Mouse (Mus musculus) forebrain, embryonic 12.5 days (tissue): ENCODE data around the gene Aqp1. TPM values are rescaled to one million over a fixed set of nuclear protein-coding genes. Genes with fewer than 3 reads are reported as not detected.

Source experiments
- ATAC-seq: fragments of 200-750 bp; cut with Nextera tagmentation; 2 replicates; pipeline ENCODE4 v1.8.0; 2017; ENCODE audit warnings: moderate TSS enrichment; ENCODE audit not compliant: low FRiP score
- H3K27ac ChIP-seq: fragments of 300-500 bp; sonication (generic); 2 replicates; pipeline ENCODE4 v1.5.1; 2016; ENCODE audit warnings: mild to moderate bottlenecking
- H3K27me3 ChIP-seq: fragments of 300-500 bp; sonication (generic); 2 replicates; pipeline ENCODE4 v1.6.1; 2016; ENCODE audit warnings: mild to moderate bottlenecking
- H3K36me3 ChIP-seq: fragments of 300-500 bp; sonication (generic); replicated peaks from 2 replicates; pipeline ENCODE4 v1.6.1; 2016; ENCODE audit warnings: mild to moderate bottlenecking
- H3K4me1 ChIP-seq: fragments of 300-500 bp; sonication (generic); 2 replicates; pipeline ENCODE4 v1.6.1; 2016
- H3K4me2 ChIP-seq: fragments of 300-500 bp; sonication (generic); 2 replicates; pipeline ENCODE4 v1.6.1; 2016; ENCODE audit warnings: mild to moderate bottlenecking, moderate library complexity
- H3K4me3 ChIP-seq: fragments of 300-500 bp; sonication (generic); replicated peaks from 2 replicates; pipeline ENCODE4 v1.5.1; 2016; ENCODE audit warnings: mild to moderate bottlenecking
- H3K9ac ChIP-seq: fragments of 300-500 bp; sonication (generic); 2 replicates; pipeline ENCODE4 v1.6.1; 2016; ENCODE audit warnings: mild to moderate bottlenecking
- H3K9me3 ChIP-seq: fragments of 300-500 bp; sonication (generic); 2 replicates; pipeline ENCODE4 v1.6.1; 2016
- WGBS: fragments of 180-500 bp; shearing (Covaris S2); methylation state at CpG from one replicate; pipeline ENCODE4 v1.1.7; 2016; 5-methylcytosine and 5-hydroxymethylcytosine counted together
- polyA plus RNA-seq: library from polyadenylated mRNA; unstranded; fragments of >200 nt; fragmentation: Nextera tagmentation; extraction: Ambion mirVana; gene quantifications from 2 replicates; pipeline ENCODE4 v1.2.1, GENCODE M21; 2016

The Aqp1 gene
- polyA plus RNA-seq, 1 experiment from 2014 or later = 4.9 TPM

DNA sequence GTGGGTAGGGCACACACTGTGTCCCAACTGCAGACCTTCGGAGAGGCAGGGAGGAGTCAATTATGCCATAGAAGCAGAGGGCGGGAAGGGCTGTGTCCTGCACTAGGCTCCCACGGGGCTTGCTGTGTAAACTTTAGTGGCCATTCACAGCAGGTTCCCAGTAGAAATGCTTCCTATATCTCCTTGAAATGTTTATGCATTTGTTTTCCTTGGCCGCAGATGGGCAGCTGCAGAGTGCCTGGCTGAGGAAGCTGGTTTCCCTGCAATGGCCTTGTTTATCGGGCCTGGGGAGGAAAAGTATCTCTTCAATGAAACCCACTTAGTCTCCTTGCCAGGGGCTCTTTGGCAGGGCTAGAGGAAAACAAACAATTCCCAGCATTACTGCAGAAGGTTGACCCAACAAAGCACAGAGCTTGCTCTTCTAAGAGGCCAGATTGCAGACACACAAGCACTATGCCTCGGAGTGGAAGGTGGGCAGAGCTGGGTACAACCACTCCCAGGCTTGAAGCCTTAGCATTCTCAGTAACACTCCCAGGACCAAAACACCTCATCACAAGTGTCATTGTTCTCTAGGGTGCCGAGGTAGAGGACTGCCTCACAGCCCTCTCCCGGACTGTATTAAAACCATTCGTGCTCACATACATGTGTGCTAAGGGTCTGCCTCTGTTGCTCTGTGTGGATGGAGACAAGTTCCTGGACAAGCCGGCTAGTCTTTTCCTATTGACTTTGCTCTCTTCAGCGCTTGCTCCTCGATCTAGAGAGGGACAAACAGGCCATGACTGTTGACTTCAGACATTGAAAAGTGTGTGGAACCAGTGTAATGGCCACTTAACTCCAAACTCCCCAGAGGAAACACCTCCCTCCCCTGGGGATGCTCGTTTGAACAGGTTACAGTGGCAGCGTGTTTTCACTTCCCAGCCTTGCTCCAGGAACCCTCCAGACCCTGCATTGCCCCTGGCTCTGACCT is 16.4 kb upstream of the Aqp1 start:
- Histone ChIP-seq H3K36me3 (peaks cover 5% of the 10 kb centered on the region), H3K4me3 (no peak overlapping the region), H3K27me3 (no peaks in the 10 kb centered on the region), H3K4me2 (no peak overlapping the region), H3K4me1 (no peaks in the 10 kb centered on the region), H3K9me3 (no peaks in the 10 kb centered on the region), H3K9ac (no peak overlapping the region), H3K27ac (no peak overlapping the region)
- 78% methylated on average over 14 of the region's 14 CpGs for WGBS
- no peak for ATAC-seq

DNA sequence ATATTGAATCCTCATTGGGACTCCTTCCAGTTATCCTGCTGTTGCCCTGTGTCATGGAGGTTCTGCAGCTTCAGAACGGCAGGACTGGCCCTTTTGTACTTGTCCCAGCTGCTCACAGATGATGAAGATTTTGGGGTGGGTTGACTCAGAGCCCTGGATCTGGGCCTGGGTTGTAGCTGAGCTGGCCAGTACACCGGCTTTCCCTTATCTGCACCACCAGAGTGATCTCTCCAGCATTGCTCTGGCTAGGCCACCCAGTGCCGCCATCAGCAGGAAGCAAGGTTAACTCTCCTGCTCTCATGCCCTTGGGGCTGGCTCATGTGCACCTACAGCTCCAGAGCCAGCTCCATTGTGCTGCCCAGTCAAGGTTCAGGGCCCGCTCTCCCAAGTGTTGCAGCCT is 15.3 kb upstream of the Aqp1 start:
- no peak for ATAC-seq
- no peak overlapping the region for H3K27ac ChIP-seq

GRCm38 (mm10) chr6:55321518-55321917 is 14.7 kb upstream of the Aqp1 start:
- H3K9me3 ChIP-seq = no peaks in the 10 kb centered on the region
- H3K27me3 ChIP-seq = no peaks in the 10 kb centered on the region
- no peaks in the 10 kb centered on the region for H3K4me1 ChIP-seq
- no peak overlapping the region for H3K4me3 ChIP-seq
- no peak overlapping the region for H3K9ac ChIP-seq
- H3K36me3 ChIP-seq = peaks cover 5% of the 10 kb centered on the region
- no peak for ATAC-seq
- H3K27ac ChIP-seq = no peak overlapping the region
- 79% methylated on average over 6 of the region's 6 CpGs for WGBS
- no peak overlapping the region for H3K4me2 ChIP-seq

More for the DNA sequence above, 15.3 kb upstream of the Aqp1 start:
- no peak overlapping the region for H3K9ac ChIP-seq
- H3K4me1 ChIP-seq = no peaks in the 10 kb centered on the region
- H3K36me3 ChIP-seq = peaks cover 5% of the 10 kb centered on the region
- no peak overlapping the region for H3K4me3 ChIP-seq
- H3K27me3 ChIP-seq = no peaks in the 10 kb centered on the region
- H3K9me3 ChIP-seq = no peaks in the 10 kb centered on the region
- WGBS = 91% methylated on average over 4 of the region's 4 CpGs
- H3K4me2 ChIP-seq = no peak overlapping the region

DNA sequence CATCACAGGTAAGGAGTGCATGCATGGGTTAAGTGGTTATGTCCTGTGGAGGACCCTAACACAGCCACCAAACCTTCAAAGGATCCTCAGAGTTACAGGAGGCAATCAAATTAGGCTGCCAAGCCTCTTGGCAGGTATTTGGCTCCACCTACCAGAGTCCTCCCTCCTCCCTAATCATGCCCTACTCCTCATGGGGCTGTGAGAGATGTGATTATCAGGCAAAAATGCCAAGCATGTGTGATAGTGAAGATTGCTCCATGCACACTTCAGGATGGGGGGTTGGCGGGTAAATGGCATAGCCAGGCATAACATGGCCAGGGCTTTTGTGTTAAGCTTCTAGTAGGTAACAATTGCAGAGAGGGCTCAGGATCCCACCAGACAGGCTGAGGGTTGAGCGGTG is 13.3 kb upstream of the Aqp1 start:
- Histone ChIP-seq H3K4me2 (no peak overlapping the region), H3K9ac (no peak overlapping the region), H3K27ac (no peak overlapping the region), H3K27me3 (no peaks in the 10 kb centered on the region), H3K36me3 (peaks cover 5% of the 10 kb centered on the region), H3K4me3 (no peak overlapping the region), H3K4me1 (no peaks in the 10 kb centered on the region), H3K9me3 (no peaks in the 10 kb centered on the region)
- WGBS = 90% methylated on average over 2 of the region's 2 CpGs
- ATAC-seq = no peak

GRCm38 (mm10) chr6:55323908-55324634 is 12.2 kb upstream of the Aqp1 start:
- Histone ChIP-seq H3K4me3 (no peak overlapping the region), H3K9ac (no peak overlapping the region), H3K4me1 (no peaks in the 10 kb centered on the region), H3K9me3 (no peaks in the 10 kb centered on the region), H3K4me2 (no peak overlapping the region), H3K36me3 (no peaks in the 10 kb centered on the region; the same call in 1 of the 2 replicates), H3K27me3 (no peaks in the 10 kb centered on the region), H3K27ac (no peak overlapping the region)
- ATAC-seq = no peak
- 90% methylated on average over 17 of the region's 17 CpGs for WGBS

DNA sequence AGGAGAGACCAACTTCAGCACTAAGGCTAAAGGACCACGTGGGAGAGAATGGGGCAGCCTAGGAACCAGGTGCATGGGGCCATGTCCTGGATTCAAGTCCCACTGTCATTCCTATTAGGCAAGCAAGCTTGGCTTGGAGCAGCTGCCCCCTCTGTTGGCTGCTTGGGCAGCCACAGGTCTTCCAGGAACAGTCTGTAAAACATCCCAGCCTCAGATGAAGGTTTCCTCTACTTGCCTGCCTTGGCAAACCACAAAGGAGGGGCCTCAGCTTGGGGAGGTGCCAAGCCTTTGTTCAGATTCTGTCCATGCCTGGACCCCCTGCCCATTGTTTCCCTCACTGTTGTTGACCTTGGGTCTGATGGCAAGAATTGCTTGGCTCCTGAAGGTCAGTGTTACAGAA is 11.4 kb upstream of the Aqp1 start:
- ATAC-seq = no peak
- Histone ChIP-seq H3K27me3 (no peaks in the 10 kb centered on the region), H3K9me3 (no peaks in the 10 kb centered on the region), H3K4me2 (no peak overlapping the region), H3K27ac (no peak overlapping the region), H3K4me3 (no peak overlapping the region), H3K9ac (no peak overlapping the region), H3K36me3 (no peaks in the 10 kb centered on the region; the same call in 1 of the 2 replicates), H3K4me1 (no peaks in the 10 kb centered on the region)
- 85% methylated on average over 1 of the region's 1 CpGs for WGBS

DNA sequence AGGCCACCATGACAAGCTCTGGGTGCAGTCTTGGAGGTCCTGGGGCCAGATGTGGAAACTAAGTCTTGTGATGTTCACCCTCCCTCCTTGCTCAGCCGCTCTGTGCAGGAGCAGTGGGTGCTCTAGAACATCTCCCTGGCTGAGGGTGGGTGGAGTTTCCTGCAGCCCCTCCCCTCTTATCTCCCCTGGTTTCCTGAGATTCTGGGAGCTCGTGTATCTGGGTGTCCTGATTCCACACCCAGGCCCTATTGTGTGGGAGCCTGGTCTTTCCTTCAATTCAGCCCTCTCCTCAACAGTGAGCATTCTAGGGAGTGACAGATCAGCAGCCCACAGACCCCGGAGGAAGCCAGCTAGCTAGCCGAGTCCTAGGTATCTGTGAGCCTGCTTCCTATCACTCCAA is 9.9 kb upstream of the Aqp1 start:
- ATAC-seq = no peak
- Histone ChIP-seq H3K4me3 (no peak overlapping the region), H3K27ac (no peak overlapping the region), H3K9me3 (no peaks in the 10 kb centered on the region), H3K4me1 (no peaks in the 10 kb centered on the region), H3K4me2 (no peak overlapping the region), H3K27me3 (no peaks in the 10 kb centered on the region), H3K9ac (no peak overlapping the region), H3K36me3 (no peaks in the 10 kb centered on the region)
- 81% methylated on average over 4 of the region's 4 CpGs for WGBS

DNA sequence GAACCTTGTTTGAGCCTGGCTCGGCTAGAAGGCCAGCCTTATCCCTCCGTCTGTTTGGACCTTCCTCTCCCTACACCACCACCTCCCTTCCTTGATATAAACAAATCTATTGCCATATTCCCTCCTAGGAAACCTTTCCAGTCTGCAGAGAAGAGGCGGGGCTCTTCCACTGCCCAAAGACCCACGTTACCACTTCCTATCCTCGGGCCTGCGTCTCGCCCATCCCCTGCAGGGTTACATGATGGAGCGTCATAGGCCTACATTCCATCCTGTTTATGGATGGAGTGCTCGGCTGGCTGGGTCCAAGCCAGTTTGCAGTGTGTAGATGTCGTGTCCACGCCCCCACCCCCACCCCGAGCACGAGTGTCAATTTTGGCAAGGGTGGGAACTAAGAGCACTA is 8.9 kb upstream of the Aqp1 start:
- Histone ChIP-seq H3K27me3 (no peaks in the 10 kb centered on the region), H3K4me3 (no peak overlapping the region), H3K4me2 (no peak overlapping the region), H3K9ac (no peak overlapping the region), H3K4me1 (peaks cover 5% of the 10 kb centered on the region), H3K36me3 (no peaks in the 10 kb centered on the region), H3K27ac (no peak overlapping the region), H3K9me3 (no peaks in the 10 kb centered on the region)
- 86% methylated on average over 13 of the region's 13 CpGs for WGBS
- no peak for ATAC-seq

DNA sequence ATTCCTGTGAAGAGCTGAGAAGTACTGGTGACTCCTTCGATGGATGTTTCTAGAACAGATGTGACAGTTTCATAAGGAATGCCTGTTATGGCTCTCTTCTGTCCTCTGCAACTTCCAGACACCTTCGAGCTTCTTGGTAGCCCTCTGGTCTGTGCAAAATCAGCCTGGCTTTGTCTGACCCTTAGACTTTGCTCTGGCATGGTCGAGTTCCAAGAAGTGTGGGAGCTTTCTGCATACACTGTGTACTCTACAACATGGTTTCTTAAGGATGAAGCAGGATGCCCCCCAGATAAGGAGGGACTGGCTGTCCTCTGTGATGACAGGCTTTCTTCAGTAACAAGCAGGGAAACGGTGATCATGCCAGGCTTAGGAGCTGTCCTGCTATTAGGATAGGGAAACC is 8.1 kb upstream of the Aqp1 start:
- no peak overlapping the region for H3K9ac ChIP-seq
- peaks cover 9% of the 10 kb centered on the region for H3K4me1 ChIP-seq
- no peaks in the 10 kb centered on the region for H3K9me3 ChIP-seq
- WGBS = 86% methylated on average over 4 of the region's 4 CpGs
- H3K36me3 ChIP-seq = no peaks in the 10 kb centered on the region
- H3K4me3 ChIP-seq = no peak overlapping the region
- no peak for ATAC-seq
- H3K4me2 ChIP-seq = no peak overlapping the region
- H3K27me3 ChIP-seq = no peaks in the 10 kb centered on the region
- H3K27ac ChIP-seq = no peak overlapping the region

- 64% methylated on average over 6 of the region's 6 CpGs for WGBS
- Histone ChIP-seq H3K9me3 (no peaks in the 10 kb centered on the region), H3K4me2 (no peak overlapping the region), H3K27ac (no peak overlapping the region), H3K27me3 (no peaks in the 10 kb centered on the region), H3K9ac (no peak overlapping the region), H3K36me3 (no peaks in the 10 kb centered on the region), H3K4me3 (no peak overlapping the region), H3K4me1 (peaks cover 15% of the 10 kb centered on the region)
- no peak for ATAC-seq
These were observed 4.9 kb upstream of the Aqp1 start for GRCm38 (mm10) chr6:55331315-55331714.

GRCm38 (mm10) chr6:55332100-55332772 is 4.0 kb upstream of the Aqp1 start:
- H3K27ac ChIP-seq = no peak overlapping the region
- H3K4me3 ChIP-seq = no peak overlapping the region
- no peaks in the 10 kb centered on the region for H3K36me3 ChIP-seq
- H3K4me2 ChIP-seq = no peak overlapping the region
- H3K9me3 ChIP-seq = no peaks in the 10 kb centered on the region
- ATAC-seq = no peak
- WGBS = 38% methylated on average over 5 of the region's 5 CpGs
- H3K27me3 ChIP-seq = no peaks in the 10 kb centered on the region
- H3K9ac ChIP-seq = no peak overlapping the region
- H3K4me1 ChIP-seq = peaks cover 18% of the 10 kb centered on the region

- 82% methylated on average over 6 of the region's 6 CpGs for WGBS
- no peaks in the 10 kb centered on the region for H3K36me3 ChIP-seq
- no peaks in the 10 kb centered on the region for H3K9me3 ChIP-seq
- ATAC-seq = no peak
- H3K4me1 ChIP-seq = peaks cover 18% of the 10 kb centered on the region
- H3K4me2 ChIP-seq = no peak overlapping the region
- H3K9ac ChIP-seq = no peak overlapping the region
- no peaks in the 10 kb centered on the region; the same call in 1 of the 2 replicates for H3K27me3 ChIP-seq
- H3K27ac ChIP-seq = no peak overlapping the region
- H3K4me3 ChIP-seq = no peak overlapping the region
These were observed 3.5 kb upstream of the Aqp1 start for GRCm38 (mm10) chr6:55332773-55333109.
